Mouse (Mus musculus) olfactory bulb, adult 2 months (tissue): Measurements from ENCODE around the gene Arhgap9.

Experiments used
- CTCF ChIP-seq: fragments of 200-500 bp; IDR thresholded peaks from 2 replicates; pipeline ENCODE4 v1.5.1; 2012; ENCODE audit warnings: low read depth, mild to moderate bottlenecking, low read length, moderate library complexity; ENCODE audit not compliant: insufficient read depth
- POLR2A ChIP-seq: fragments of 200-500 bp; IDR thresholded peaks from 2 replicates; pipeline ENCODE4 v1.6.1; 2012; ENCODE audit warnings: mild to moderate bottlenecking, low read depth, low read length, moderate library complexity; ENCODE audit not compliant: insufficient read depth

- TF ChIP-seq CTCF (no peak), POLR2A (peak; percentile 53)
Measured at GRCm38 (mm10) chr10:127290307-127290929, 31.3 kb upstream of the Arhgap9 start.
